Comparison of ENCODE assay signal across 10 mouse cellular contexts in genomic region chr12:10439483-10440235, GRCm38 (mm10). TPM values are rescaled to one million over a fixed set of nuclear protein-coding genes. Genes with fewer than 3 reads are reported as not detected.
A peak's percentile ranks its signal among the peaks of the same experiment; 100 is the strongest.
DNase-seq lines count a peak whose midpoint lies in the region; ATAC-seq and TF ChIP-seq lines count a peak whose summit lies in the region.
"Had no signal": no experiment of that assay in that cellular context is flagged by ENCODE, and none has a peak within 500 bp of the region (broad histone marks: within the 10 kb centered on the region; RNA-seq: fewer than 3 reads in every experiment).

No protein-coding gene starts in this region.

- TF ChIP-seq EP300 in liver, postnatal 0 days (IDR thresholded peaks at IDR 0.05; ENCODE audit: low read depth), result no peak

- no peak overlapping the region for H3K27ac ChIP-seq in heart, embryonic 11.5 days (ENCODE audit: low read depth, low read length)
- no peak overlapping the region for H3K27ac ChIP-seq in midbrain, embryonic 10.5 days (replicated peaks)
- no peak overlapping the region for H3K27ac ChIP-seq in midbrain, postnatal 0 days (ENCODE audit: low read depth, low read length)
- H3K27ac ChIP-seq in embryonic facial prominence, embryonic 11.5 days (replicated peaks; ENCODE audit: low read depth, low read length), result no peak overlapping the region
- no peak overlapping the region for H3K27ac ChIP-seq in liver, postnatal 0 days (ENCODE audit: low read depth)

- no peak overlapping the region for H3K4me2 ChIP-seq in heart, embryonic 11.5 days
- H3K4me2 ChIP-seq in midbrain, postnatal 0 days (ENCODE audit: low read depth, low read length, poor library complexity, severe bottlenecking), result no peak overlapping the region
- no peak overlapping the region for H3K4me2 ChIP-seq in embryonic facial prominence, embryonic 11.5 days (ENCODE audit: low read depth, low read length)
- H3K4me2 ChIP-seq in liver, postnatal 0 days (ENCODE audit: low read depth, low read length), result no peak overlapping the region

- no peaks in the 10 kb centered on the region for H3K9me3 ChIP-seq in heart, embryonic 11.5 days (replicated peaks; ENCODE audit: control insufficient read depth, low read length)
- no peaks in the 10 kb centered on the region for H3K9me3 ChIP-seq in midbrain, embryonic 10.5 days (replicated peaks)
- H3K9me3 ChIP-seq in midbrain, postnatal 0 days (ENCODE audit: low read length), result no peaks in the 10 kb centered on the region
- H3K9me3 ChIP-seq in embryonic facial prominence, embryonic 11.5 days (replicated peaks; ENCODE audit: control insufficient read depth, low read length), result no peaks in the 10 kb centered on the region
- no peaks in the 10 kb centered on the region for H3K9me3 ChIP-seq in liver, postnatal 0 days (ENCODE audit: low read length)

- no peak overlapping the region for H3K9ac ChIP-seq in heart, embryonic 11.5 days (ENCODE audit: low read depth, low read length)
- no peak overlapping the region for H3K9ac ChIP-seq in midbrain, postnatal 0 days (replicated peaks; ENCODE audit: low read length, poor library complexity, severe bottlenecking)
- no peak overlapping the region for H3K9ac ChIP-seq in embryonic facial prominence, embryonic 11.5 days (replicated peaks; ENCODE audit: low read length)
- no peak overlapping the region for H3K9ac ChIP-seq in liver, postnatal 0 days (replicated peaks)

- DNase-seq in heart, postnatal 14 days, result peak; percentile 9 to 14
- DNase-seq in midbrain, embryonic 10.5 days (ENCODE audit: low spot score), result peak; percentile 47
- DNase-seq in midbrain, postnatal 0 days (ENCODE audit: low spot score), result no peak
- peak; percentile 35 for DNase-seq in embryonic facial prominence, embryonic 11.5 days (ENCODE audit: low spot score)
- peak; percentile 67 for DNase-seq in retina, postnatal 1 day
- DNase-seq in liver, postnatal 0 days, result no peak
- DNase-seq: adrenal gland, adult 8-10 months; cerebellum, postnatal 36 days had no signal

- ATAC-seq in heart, embryonic 11.5 days (replicated peaks; ENCODE audit: insufficient number of reproducible peaks, low FRiP score, low TSS enrichment), result no peak
- ATAC-seq in midbrain, postnatal 0 days (ENCODE audit: low FRiP score), result no peak
- no peak for ATAC-seq in embryonic facial prominence, embryonic 11.5 days (replicated peaks; ENCODE audit: insufficient number of reproducible peaks, low FRiP score, low TSS enrichment, low read depth)
- ATAC-seq in erythroid progenitor cell, adult 5-6 weeks (replicated peaks; ENCODE audit: low FRiP score, poor library complexity, severe bottlenecking), result no peak
- ATAC-seq in liver, postnatal 0 days, result no peak

- H3K4me1 ChIP-seq in heart, embryonic 11.5 days (ENCODE audit: control insufficient read depth, insufficient read depth, low read length), result no peaks in the 10 kb centered on the region
- H3K4me1 ChIP-seq in midbrain, embryonic 10.5 days, result peaks cover 22% of the 10 kb centered on the region
- no peaks in the 10 kb centered on the region for H3K4me1 ChIP-seq in midbrain, postnatal 0 days (ENCODE audit: insufficient read depth, low read length)
- no peaks in the 10 kb centered on the region; the same call in 1 of the 2 replicates for H3K4me1 ChIP-seq in embryonic facial prominence, embryonic 11.5 days (ENCODE audit: control insufficient read depth, insufficient read depth, low read length)
- H3K4me1 ChIP-seq in liver, postnatal 0 days (ENCODE audit: insufficient read depth), result no peaks in the 10 kb centered on the region

- no peak for TF ChIP-seq CTCF in midbrain, postnatal 0 days (IDR thresholded peaks at IDR 0.05)
- no peak for TF ChIP-seq CTCF in liver, postnatal 0 days (IDR thresholded peaks at IDR 0.05; ENCODE audit: low read depth)

- no peak overlapping the region for H3K4me3 ChIP-seq in heart, embryonic 11.5 days (ENCODE audit: low read depth, low read length)
- H3K4me3 ChIP-seq in midbrain, embryonic 10.5 days, result 0 out of 2 replicates have a peak overlapping the region, but pooled peaks have one; percentile 4
- no peak overlapping the region for H3K4me3 ChIP-seq in midbrain, postnatal 0 days (ENCODE audit: low read depth, low read length)
- H3K4me3 ChIP-seq in embryonic facial prominence, embryonic 11.5 days (ENCODE audit: low read depth, low read length), result no peak overlapping the region
- no peak overlapping the region for H3K4me3 ChIP-seq in liver, postnatal 0 days (ENCODE audit: low read depth, low read length)

- intact Hi-C loops in heart, postnatal 14 days (cut with DNase I), result loop anchor here (2.0 to 5.0 kb wide), 3 partner anchors 98 to 869 kb away; partner anchors contain the start of gene Osr1

- 58% methylated on average over 14 of the region's 14 CpGs for WGBS in heart, embryonic 11.5 days (ENCODE audit: insufficient replicate concordance)
- 8% methylated on average over 14 of the region's 14 CpGs for WGBS in midbrain, embryonic 10.5 days
- 19% methylated on average over 14 of the region's 14 CpGs for WGBS in midbrain, postnatal 0 days
- 27% methylated on average over 14 of the region's 14 CpGs for WGBS in embryonic facial prominence, embryonic 11.5 days
- 56% methylated on average over 14 of the region's 14 CpGs for WGBS in liver, postnatal 0 days (ENCODE audit: insufficient replicate concordance)

- no peaks in the 10 kb centered on the region for H3K36me3 ChIP-seq in heart, embryonic 11.5 days (ENCODE audit: control insufficient read depth, insufficient read depth, low read length)
- H3K36me3 ChIP-seq in midbrain, embryonic 10.5 days, result no peaks in the 10 kb centered on the region
- H3K36me3 ChIP-seq in midbrain, postnatal 0 days (ENCODE audit: insufficient read depth, low read length), result no peaks in the 10 kb centered on the region
- no peaks in the 10 kb centered on the region for H3K36me3 ChIP-seq in embryonic facial prominence, embryonic 11.5 days (replicated peaks; ENCODE audit: control insufficient read depth, insufficient read depth, low read depth, low read length)
- H3K36me3 ChIP-seq in liver, postnatal 0 days (replicated peaks; ENCODE audit: insufficient read depth, low read length), result no peaks in the 10 kb centered on the region

- H3K27me3 ChIP-seq in heart, embryonic 11.5 days (ENCODE audit: control insufficient read depth, insufficient read depth, low read length), result no peaks in the 10 kb centered on the region
- peaks cover 58% of the 10 kb centered on the region for H3K27me3 ChIP-seq in midbrain, embryonic 10.5 days (ENCODE audit: low read depth, poor library complexity, severe bottlenecking)
- H3K27me3 ChIP-seq in midbrain, postnatal 0 days (ENCODE audit: insufficient read depth, low read length), result peaks cover 2% of the 10 kb centered on the region; the same call in 1 of the 2 replicates
- no peaks in the 10 kb centered on the region for H3K27me3 ChIP-seq in embryonic facial prominence, embryonic 11.5 days (ENCODE audit: control insufficient read depth, insufficient read depth, low read length)
- no peaks in the 10 kb centered on the region for H3K27me3 ChIP-seq in liver, postnatal 0 days (ENCODE audit: insufficient read depth, low read length)

RNA-seq across cellular contexts. Expression of gene Rdh14, which starts 49.1 kb away (rescaled TPM):
- 10 to 100 TPM; 45.8 to 46.9 TPM for total RNA-seq in heart, postnatal 14 days (2021)
- polyA plus RNA-seq in heart, embryonic 11.5 days (2014; fragmentation: Nextera tagmentation; extraction: Ambion mirVana), result 47.0 and 54.9 TPM in 2 replicates
- 19.4 and 21.5 TPM in 2 replicates for polyA plus RNA-seq in midbrain, embryonic 10.5 days (2016; fragmentation: Nextera tagmentation; extraction: Ambion mirVana)
- total RNA-seq in midbrain, postnatal 0 days (2014; rRNA removed), result 35.8 and 49.5 TPM in 2 replicates
- 45.2 and 47.2 TPM in 2 replicates for polyA plus RNA-seq in midbrain, postnatal 0 days (2015; fragmentation: Nextera tagmentation; extraction: Ambion mirVana)
- polyA plus RNA-seq in embryonic facial prominence, embryonic 11.5 days (2014; fragmentation: Nextera tagmentation; extraction: Ambion mirVana), result 32.8 and 33.4 TPM in 2 replicates
- total RNA-seq in erythroid progenitor cell, adult 5-6 weeks (2015; ENCODE audit: low replicate concordance), result 4.3 and 12.6 TPM in 2 replicates
- total RNA-seq in erythroid progenitor cell, adult 5-6 weeks (2017; ENCODE audit: low replicate concordance), result 2.7 and 3.6 TPM in 2 replicates
- polyA plus RNA-seq in liver, postnatal 0 days (2015; fragmentation: Nextera tagmentation; extraction: Ambion mirVana), result 35.4 and 38.6 TPM in 2 replicates

Comparison
In these comparisons a context has a peak if more than half of its experiments do, and no peak if none do; other contexts are left out.
1. DNase-seq: peak in heart, postnatal 14 days (2 of 2), midbrain, embryonic 10.5 days (single experiment), embryonic facial prominence, embryonic 11.5 days (single experiment) and retina, postnatal 1 day (single experiment); none in midbrain, postnatal 0 days (single experiment) and liver, postnatal 0 days (single experiment).